Mouse (Mus musculus): ENCODE data around the gene Prrt1.

Prrt1 gene

GRCm38 (mm10) chr17:34629221-34629751 is at the start of gene Prrt1:
Gene Prrt1, plus strand, starts transcription at chr17:34629533.
- DNase-seq (ENCODE audit: extremely low read depth, insufficient read length, low spot score): no peak

GRCm38 (mm10) chr17:34582528-34582927 is 46.8 kb upstream of the Prrt1 start:
- DNase-seq (ENCODE audit: extremely low read depth, insufficient read length, low spot score): no peak

DNA sequence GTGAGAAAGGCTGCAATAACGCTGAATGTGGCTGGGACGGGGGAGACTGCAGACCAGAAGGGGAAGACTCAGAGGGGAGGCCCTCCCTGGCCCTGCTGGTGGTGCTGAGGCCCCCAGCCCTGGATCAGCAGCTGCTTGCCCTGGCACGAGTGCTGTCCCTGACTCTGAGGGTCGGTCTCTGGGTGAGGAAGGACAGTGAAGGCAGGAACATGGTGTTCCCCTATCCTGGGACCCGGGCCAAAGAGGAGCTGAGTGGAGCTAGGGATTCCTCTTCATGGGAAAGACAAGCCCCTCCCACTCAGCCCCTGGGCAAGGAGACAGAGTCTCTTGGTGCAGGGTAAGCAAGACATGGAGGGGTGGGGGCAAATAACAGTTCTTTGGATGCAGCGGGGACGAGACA is 45.9 kb upstream of the Prrt1 start:
- no peak for DNase-seq (ENCODE audit: extremely low read depth, insufficient read length, low spot score)

DNA sequence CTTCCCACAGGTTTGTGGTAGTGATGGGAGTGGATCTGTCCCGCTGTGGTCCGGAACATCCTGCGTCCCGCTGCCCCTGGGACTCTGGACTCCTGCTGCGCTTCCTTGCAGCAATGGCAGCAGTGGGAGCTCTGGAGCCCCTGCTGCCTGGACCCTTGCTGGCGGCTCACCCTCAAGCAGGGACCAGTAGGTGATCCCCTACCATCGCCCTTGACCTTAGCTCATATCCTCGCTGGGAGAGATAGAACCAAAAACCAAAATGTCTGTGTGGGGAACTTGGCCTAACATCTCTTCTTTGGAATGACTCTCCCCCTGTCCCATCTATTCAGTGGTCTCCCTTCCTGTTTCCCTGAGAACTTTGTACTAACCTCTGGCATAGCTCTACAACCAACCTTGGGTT is 45.5 kb upstream of the Prrt1 start:
- no peak for DNase-seq (ENCODE audit: extremely low read depth, insufficient read length, low spot score)

DNA sequence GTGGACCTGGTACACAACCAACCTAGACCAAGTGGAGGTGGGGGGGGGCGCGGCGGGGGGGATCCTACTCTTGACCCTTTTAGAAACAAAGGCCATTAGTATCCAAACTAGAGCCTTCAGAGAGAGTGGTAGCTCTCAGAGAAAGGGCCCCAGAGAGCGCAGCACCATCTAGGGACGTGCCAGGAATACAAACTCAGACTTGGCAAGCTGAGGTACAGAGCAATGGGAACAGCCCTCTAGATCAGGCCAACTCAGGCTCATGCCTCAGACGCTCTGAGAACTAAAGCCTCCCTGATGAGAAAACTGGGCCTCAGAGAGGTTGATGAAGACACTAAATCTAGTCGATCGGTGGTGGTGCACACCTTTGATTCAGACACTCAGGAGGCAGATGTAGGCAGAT is 44.2 kb upstream of the Prrt1 start:
- DNase-seq (ENCODE audit: extremely low read depth, insufficient read length, low spot score): no peak

DNA sequence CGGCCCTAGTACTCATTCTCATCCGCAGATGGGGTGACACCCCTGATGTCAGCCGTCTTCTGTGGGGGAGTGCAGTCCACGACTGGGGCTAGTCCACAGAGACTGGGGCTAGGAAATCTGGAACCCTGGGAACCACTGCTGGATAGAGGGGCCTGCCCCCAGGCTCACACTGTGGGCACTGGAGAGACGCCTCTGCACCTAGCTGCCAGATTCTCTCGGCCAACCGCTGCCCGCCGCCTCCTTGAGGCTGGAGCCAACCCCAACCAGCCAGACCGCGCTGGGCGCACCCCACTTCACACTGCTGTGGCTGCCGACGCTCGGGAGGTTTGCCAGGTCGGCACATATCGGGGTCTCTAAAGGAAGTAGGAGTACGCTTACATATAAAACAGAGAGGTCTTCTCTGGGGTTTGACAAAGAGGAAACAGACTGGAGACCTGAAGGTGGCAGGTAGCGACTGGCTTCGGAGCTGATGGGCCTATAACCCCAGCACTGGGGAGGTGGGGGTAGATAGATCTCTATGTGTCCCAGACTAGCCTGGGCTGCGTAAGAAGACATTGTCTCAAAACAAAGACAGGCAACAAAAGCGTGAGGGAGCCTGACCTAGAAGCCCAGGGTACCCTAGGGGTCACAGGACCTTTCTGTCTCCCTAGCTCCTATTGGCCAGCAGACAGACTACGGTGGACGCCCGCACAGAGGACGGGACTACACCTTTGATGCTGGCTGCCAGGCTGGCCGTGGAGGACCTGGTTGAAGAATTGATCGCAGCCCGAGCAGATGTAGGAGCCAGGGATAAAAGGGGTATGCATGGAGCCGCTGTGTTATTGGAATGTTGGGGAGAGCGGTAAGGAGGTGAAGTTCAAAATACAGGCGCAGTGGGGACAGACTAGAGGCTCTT is 43.2 kb upstream of the Prrt1 start:
- DNase-seq (ENCODE audit: extremely low read depth, insufficient read length, low spot score): no peak

DNA sequence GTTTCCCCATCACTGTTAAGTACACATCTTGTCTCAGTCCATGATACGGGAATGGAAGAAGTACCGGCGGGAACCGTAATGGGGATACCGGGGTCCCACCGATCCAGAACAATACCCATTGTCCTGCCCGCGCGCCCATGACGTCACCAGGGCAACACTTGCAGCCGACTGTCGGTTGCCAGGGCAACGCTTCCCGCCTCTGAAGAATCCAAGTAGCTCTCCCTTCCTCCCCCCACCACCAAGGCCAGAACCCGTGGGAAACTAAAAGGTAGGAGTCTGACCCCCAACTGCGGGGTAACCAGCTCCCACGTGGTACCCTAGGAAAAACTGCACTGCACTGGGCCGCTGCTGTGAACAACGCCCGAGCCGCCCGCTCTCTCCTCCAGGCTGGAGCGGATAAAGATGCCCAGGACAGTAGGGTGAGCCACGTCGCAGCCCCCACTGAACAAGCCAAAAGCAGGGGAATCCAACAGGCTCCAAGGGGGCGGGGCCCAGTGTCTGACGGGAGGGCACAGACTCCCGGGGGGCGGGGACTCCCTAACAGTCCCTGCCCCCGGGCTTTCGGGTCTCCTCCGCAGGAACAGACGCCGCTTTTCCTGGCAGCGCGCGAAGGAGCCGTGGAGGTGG is 42.4 kb upstream of the Prrt1 start:
- DNase-seq (ENCODE audit: extremely low read depth, insufficient read length, low spot score): peak; percentile 67

GRCm38 (mm10) chr17:34587423-34587811 is 41.9 kb upstream of the Prrt1 start:
- peak; percentile 97 for DNase-seq (ENCODE audit: extremely low read depth, insufficient read length, low spot score)

DNA sequence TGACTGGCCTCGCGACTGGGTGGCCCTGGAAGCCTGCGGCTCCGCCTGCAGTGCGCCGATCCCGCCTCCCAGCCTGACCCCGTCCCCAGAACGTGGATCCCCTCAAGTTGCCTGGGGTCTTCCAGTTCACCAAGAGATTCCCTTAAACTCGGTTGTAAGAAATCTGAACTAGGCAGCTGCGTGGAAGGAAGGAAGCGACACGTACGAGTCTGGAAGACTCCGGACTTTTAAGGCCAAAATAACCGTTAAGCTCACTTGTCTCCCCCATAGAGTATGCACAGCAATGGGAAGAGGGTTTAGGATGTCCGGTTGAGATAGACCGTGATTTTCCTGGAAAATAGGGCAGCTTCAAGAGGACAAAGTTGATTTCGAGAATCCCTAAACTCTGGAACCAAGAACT is 41.5 kb upstream of the Prrt1 start:
- no peak for DNase-seq (ENCODE audit: extremely low read depth, insufficient read length, low spot score)

GRCm38 (mm10) chr17:34588767-34589166 is 40.6 kb upstream of the Prrt1 start:
- DNase-seq (ENCODE audit: extremely low read depth, insufficient read length, low spot score): no peak

GRCm38 (mm10) chr17:34589206-34589605 is 40.1 kb upstream of the Prrt1 start:
- no peak for DNase-seq (ENCODE audit: extremely low read depth, insufficient read length, low spot score)

DNA sequence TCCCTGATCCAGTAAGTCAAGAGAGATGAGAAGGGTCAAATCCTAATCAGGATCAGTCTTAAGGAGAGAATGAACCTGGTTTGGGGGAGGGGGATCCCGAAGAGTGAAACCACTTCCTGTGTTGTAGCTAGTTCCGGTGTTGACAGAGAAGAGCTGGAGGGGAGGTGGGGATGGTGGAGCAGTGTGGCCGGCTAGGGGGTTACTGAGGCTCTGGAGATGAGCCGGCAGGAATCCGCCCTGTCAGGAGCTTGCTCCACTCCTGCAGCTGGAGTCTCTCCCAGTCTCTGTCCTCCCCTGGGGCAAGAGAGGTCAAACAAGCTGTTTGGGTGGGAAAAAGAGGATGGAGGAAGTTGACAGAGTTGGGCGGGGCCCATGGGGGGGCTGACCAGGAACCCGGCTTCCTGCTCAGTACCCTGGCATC is 39.6 kb upstream of the Prrt1 start, which contains the start of gene Gpsm3:
TSS of gene Gpsm3 (plus strand) at position 126 of the 421 bp plus-strand sequence.
- DNase-seq (ENCODE audit: extremely low read depth, insufficient read length, low spot score): no peak

- DNase-seq (ENCODE audit: extremely low read depth, insufficient read length, low spot score): no peak
These were observed 39.0 kb upstream of the Prrt1 start for GRCm38 (mm10) chr17:34590154-34590987.

GRCm38 (mm10) chr17:34591029-34591993 is 38.0 kb upstream of the Prrt1 start, which contains the start of gene Pbx2:
Gene Pbx2, plus strand, starts transcription at chr17:34591266.
- DNase-seq (ENCODE audit: extremely low read depth, insufficient read length, low spot score): no peak

- peak; percentile 78 for DNase-seq (ENCODE audit: extremely low read depth, insufficient read length, low spot score)
These were observed 37.3 kb upstream of the Prrt1 start for GRCm38 (mm10) chr17:34591994-34592375.

GRCm38 (mm10) chr17:34592581-34593549 is 36.5 kb upstream of the Prrt1 start:
- DNase-seq (ENCODE audit: extremely low read depth, insufficient read length, low spot score): no peak

DNA sequence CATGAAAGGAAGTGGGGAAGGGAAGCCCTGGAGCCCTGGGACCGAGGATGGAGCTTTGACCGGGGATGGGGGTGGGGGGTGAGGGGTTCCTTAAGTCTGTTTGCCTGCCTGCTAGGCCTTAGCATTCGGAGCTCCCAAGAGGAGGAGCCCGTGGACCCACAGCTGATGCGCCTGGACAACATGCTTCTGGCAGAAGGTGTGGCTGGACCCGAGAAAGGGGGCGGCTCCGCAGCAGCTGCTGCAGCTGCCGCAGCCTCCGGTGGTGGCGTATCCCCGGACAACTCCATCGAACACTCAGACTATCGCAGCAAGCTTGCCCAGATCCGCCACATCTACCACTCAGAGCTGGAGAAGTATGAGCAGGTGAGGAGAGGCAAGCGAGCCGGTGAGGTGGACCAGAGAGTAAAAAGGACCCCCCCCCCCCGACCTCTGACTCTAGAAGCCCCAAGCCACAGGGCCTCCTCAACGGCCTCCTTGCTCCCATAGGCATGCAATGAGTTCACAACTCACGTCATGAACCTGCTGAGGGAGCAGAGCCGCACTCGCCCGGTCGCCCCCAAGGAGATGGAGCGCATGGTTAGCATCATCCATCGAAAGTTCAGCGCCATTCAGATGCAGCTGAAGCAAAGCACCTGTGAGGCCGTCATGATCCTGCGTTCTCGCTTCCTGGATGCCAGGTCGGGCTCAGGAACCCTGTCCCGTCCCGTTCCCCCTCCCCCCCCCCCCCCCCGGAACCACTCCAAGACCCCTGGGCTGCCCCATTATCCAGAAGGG is 35.4 kb upstream of the Prrt1 start:
- no peak for DNase-seq (ENCODE audit: extremely low read depth, insufficient read length, low spot score)

DNA sequence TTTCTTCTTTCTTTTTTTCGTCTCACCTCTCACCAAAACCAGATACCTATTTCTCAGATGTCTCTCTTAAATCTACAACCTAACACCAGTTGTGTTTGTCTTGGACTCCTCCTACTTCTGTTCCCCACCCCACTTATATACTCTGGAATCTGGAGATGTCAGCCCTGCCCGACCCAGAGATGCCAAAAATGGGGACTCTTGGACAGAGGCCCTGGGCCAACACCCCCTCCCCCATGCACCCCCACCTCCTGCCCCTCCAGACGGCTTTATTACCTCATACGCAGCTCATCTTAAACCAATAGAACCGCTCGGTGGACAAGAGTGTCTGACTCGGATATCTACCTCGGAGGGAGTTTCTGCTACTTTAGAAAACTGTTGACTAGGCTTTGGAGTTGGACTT is 33.2 kb upstream of the Prrt1 start:
- no peak for DNase-seq (ENCODE audit: extremely low read depth, insufficient read length, low spot score)
